Mouse (Mus musculus) ovary, postnatal 10 days (tissue): ENCODE measurements around the gene Mthfr.

Experiments
- DNase-seq: peaks from one replicate; pipeline ENCODE4 v3.0.0; 2022; ENCODE audit warnings: low spot score

Mthfr gene

DNA sequence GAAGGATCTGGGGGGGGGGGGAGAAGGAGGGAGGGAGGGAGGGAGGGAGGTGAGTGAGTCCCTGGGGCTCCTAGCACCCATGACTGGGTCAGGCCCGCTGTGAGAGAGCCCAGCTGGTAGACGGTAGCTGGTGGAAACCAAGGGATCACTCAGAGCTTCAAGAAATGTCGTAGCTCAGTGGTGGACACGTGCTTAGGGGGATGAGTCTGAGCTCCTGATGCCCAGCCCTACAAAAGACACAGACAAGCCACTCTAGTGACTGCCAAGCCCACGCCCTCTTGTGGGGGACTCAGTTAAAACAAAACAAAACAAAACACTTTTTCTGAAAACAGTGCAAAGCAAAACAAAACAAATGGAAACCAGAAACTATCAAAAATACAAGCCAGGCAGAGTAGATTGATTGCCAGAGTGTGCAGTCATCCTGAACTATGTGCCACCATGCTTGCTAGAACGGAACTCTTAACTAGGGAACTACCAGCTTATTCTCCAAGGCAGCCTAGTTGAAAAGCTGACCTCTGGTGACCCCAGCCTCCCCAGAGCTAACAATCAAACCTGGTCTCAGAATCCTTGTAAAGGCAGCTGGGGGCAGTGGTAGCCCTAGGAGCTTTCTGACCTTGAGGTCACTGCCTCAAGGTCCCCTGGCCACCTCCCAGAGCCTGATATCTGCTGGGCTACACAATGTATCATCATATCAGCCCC lies 27.0 kb downstream of the Mthfr start:
- no peak for DNase-seq

DNA sequence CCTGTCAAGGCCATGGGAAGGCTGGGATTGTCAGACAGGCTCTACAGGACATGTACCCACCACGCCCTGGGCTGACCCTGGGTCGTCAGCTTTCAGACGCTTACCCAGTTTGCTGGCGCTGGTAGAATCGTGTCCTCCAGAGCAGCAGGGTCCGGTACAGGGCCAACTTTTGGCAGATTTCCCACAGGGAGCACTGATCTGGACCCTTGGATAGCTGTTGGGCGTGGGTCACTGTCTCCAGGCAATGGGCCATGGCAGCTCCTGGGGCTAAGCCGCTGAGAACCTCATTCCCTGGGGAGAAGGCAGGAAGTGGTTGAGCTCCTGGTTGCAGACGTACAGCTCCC lies 27.5 kb downstream of the Mthfr start:
- no peak for DNase-seq

DNA sequence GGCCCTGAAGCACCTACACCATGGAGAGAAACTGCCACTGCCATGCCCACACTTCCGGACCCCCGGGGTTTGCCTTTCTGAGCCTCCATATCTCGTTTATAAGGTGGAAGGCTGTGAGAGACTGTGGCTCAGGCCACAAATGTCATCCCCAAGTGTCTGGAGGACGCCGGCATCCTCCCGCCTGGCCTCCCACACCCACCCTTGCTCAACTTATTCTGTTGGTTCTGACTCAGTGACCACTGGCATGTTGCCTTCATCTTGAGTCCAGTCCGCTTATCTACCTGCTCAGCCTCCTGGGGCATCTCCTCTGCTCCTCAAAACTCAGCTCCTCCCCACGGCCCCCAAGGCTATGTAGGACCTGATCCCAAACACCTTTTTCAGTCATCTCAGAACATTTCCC lies 28.5 kb downstream of the Mthfr start:
- DNase-seq = no peak

GRCm38 (mm10) chr4:148069602-148070218 lies 30.8 kb downstream of the Mthfr start:
- DNase-seq = no peak

- no peak for DNase-seq
Measured at GRCm38 (mm10) chr4:148071508-148071907, 32.6 kb downstream of the Mthfr start.

- no peak for DNase-seq
Measured at GRCm38 (mm10) chr4:148074521-148075189, 35.8 kb downstream of the Mthfr start.

DNA sequence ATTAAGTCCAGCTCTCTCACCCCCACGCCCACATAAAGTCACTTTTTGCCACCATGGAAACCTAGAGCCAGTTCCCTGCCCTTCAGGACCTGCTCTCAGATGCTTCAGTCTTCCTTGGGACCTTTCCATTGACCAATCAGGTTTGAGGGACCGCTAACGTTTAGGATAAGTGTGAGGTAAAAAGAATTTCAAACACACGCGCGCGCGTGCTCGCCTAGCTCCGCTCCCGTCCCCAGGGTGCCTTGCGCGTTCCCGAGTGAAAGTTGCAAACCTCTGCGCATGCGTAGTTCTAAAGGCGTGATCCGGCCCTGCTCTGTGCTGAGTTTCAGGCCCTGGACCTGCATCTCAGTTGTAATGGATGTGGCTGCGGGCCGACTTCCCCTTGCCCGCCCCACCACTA lies 36.4 kb downstream of the Mthfr start:
- peak; percentile 35 for DNase-seq

- DNase-seq = no peak
Measured at GRCm38 (mm10) chr4:148075881-148076280, 37.0 kb downstream of the Mthfr start.

- no peak for DNase-seq
Measured at GRCm38 (mm10) chr4:148079212-148079611, 40.3 kb downstream of the Mthfr start.

DNA sequence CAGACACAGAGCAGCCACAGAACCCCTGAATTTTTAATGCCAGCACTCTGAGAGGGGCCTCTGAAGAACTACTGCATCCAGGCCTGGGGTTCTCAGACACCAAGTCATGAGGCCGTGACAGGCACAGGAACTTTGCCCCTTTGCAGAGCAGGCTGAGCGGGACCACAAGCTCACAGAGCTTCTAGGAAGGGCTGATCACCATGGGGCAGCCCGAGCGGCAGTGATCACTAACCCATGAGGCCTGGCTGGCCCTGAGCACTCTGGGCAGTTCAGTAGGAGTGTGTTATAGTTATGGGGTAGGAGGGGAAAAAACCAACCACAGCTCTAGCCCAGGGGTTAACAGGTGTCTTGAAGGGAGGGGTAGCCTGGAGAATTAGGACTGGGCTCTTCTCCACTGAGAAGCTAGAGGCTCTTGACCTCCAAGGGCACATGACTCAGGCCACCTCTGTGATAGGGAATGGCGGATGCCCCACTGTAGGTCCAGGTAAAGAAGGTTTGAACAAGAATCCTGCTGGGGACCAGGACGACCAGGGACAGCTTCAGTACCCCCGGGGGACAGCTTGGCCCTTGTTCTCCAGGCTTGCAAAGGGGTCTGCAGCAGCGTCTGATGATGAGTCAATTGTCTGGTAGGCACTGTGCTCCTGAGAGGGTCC lies 41.2 kb downstream of the Mthfr start:
- DNase-seq = no peak

- DNase-seq = no peak
Measured at GRCm38 (mm10) chr4:148080597-148080973, 41.7 kb downstream of the Mthfr start.

DNA sequence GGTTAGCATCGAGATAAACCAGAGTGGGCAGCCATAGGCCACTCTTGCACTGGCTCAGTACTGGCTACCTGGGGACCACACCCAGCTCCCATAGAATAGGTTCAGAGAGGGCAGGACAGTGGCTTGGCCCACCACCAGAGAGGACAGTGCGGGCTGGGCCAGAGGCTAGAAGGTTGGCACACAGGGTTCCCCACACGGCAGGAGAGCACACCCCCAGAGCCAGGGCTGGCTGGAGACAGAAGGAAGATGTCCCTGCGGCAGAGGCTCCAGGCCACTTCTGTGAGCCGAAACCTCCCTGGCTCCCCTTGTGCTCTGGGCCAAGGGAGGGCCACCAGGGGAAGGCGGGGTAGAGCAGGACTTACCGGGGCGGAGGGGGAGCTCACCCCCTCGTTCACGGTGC lies 42.3 kb downstream of the Mthfr start:
- no peak for DNase-seq

DNA sequence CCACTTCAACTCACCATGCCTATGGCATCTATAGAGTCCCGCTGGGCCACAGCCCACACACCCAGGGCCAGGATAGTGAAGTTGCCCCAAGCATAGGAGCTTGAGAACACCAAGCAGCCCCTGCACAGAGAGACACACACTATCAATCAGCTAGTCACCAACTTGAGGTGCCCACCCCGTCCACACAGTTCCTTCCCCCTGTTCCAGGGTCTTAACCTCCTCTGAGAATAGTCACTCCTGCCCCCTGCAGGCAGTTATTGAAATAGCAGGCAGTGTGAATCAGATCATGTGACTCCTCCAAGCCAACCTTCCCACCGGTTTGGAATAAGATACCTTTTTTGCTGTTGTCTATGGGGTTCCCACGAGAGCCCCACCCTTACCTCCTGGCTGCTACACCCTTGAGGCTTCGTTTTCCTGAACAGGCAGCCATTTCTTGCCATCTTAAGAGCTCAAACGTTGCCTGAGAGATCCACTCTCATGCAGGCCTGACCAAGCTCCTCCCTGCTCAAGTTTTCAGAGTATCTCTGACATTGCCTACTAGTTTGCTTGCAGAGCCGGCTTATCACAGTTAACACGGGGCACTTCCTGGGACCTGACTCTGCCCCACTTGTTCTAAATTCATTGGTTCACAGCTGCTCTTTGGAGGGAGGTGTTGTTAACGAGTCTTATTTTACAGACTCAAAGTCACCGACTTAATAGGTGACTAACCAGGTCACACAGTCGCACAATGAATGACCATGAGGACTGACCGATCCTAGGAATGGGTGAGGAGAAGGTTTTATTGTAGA lies 43.6 kb downstream of the Mthfr start:
- DNase-seq = no peak

GRCm38 (mm10) chr4:148083176-148083899 lies 44.5 kb downstream of the Mthfr start:
- no peak for DNase-seq

DNA sequence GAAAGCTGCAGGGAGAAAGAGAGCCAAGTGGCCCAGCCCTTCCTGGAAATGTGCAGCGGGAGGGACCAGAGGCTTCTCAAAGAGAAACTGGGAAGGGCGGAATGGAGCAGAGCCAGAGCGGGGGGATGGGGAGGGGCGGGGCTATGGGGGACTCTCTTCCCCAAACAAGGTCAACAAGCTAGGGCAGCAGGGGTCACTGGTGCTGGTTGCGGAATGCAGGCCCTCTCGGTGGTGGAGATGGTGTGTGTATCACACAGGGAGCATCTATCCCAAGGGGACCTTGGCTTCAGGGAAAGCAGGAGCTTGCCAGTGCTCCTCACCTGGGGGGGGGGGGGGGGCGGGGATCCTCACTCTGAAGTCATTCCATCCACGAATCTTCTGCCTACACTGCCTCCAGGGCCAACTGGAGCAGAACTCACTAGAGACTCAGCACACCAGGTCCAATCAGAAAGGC lies 45.4 kb downstream of the Mthfr start:
- DNase-seq = no peak

- DNase-seq = no peak
Measured at GRCm38 (mm10) chr4:148085131-148085906, 46.4 kb downstream of the Mthfr start.

DNA sequence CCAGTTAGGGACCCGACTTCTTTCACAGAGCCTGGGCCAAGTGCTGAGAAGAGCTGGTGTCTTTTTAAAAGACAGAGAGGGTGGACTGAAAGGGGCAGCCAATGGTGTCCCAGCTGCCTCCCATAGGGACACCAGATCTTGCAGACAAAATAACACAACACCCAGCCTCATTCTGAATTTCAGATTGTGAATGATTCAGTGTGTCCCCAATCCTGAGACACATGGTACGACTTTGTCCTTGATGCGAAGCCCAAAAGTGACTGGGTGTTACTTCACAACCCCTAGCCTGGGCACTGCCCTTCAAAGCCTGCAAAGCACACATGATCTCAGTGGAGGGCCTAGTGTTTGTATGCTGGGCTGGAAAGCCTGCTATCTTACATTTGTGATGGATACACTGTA lies 47.0 kb downstream of the Mthfr start:
- no peak for DNase-seq

GRCm38 (mm10) chr4:148087091-148087906 lies 48.4 kb downstream of the Mthfr start:
- no peak for DNase-seq

DNA sequence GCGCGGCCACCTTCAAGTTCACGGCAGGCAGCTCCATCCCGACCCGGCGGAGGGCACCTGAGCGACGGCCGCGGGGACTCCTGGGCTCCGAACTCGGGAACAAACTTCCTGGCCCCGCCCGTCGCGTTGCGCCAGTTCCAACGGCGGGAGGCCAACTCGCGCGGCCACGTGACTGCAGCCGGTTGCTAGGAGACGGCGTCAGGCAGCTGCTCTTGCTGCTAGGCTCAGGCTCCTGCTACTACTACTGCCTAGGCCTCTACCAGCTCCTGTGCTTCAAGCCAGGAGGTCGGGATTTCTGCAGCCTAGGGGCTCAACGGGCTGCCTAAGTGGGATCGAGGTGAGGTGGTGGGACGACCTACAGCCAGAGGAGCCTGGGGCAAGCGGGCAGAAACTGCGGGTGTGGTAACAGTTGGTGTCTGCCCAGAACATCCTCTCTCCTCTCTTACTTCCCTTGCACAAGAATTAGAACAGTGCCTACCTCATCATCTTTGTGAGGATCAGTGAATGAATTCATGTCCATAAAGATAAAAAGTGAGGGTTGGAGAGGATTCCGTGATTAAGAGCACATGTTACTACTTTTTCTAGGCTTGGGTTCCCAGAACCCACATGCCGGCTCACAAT lies 49.1 kb downstream of the Mthfr start, which contains the start of gene Agtrap:
Agtrap (minus strand) TSS at position 125 of the 621 bp plus-strand sequence.
- DNase-seq = peak; percentile 94
